Mouse (Mus musculus) spleen, embryonic (tissue): ENCODE measurements around the gene Gm42742.

ENCODE experiments used
- CTCF ChIA-PET: fragments of 350-600 bp; sonication (Branson Sonifier 250); formaldehyde crosslinking; loops from one replicate; lab custom pipeline; 2022; lab: Charles Lee

Gm42742 gene

DNA sequence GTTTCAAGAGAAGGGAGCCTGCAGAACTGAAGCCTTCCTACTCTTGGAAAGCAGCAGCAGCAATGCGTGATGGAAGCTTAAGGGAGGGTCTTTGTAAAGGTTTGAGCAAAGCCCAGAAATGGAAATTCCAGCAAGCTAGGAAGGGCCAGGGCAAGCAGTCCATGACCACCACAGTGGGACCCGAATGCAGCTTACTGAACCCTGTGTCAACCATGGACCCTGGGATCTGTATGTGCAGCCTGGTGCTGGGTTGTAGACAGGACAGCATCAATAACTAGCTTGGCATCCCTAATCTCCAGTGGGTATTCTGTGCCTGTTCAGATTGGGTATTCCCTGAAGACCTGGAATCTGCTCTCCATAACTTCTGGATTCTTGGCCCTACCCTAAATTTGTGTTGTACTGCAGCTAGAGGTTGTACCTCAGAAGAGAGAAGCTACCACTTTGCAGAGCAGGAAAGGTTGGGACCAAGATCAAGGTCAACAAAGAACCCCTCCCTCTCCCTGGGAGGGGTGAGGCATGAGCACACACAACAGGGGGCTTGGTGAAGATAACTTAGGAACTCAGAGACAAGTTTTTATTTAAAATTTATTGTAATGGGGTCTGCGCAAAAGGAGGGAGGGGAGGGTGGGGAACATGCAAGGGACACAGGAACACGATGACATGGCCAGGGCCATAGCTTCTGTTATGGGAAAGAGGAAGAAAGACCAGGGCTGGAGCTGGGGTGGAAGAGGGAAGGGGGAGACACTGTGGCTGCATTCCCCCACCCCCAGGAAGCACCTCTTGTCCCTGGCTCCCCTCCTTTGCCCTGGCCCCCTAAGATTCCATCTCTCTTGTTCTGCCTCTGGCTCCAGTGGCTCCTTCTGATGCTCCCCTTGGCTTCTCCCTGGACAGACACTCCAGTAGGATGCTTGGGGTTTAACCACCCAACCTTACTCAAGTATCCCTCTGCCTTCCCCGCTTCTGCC, 948 bp upstream of the Gm42742 start:
- CTCF ChIA-PET = interaction anchor here (0.5 to 0.6 kb wide), 2 partner anchors 14 to 137 kb away, joined by 3 to 4 read pairs; no protein-coding TSS in a partner anchor

DNA sequence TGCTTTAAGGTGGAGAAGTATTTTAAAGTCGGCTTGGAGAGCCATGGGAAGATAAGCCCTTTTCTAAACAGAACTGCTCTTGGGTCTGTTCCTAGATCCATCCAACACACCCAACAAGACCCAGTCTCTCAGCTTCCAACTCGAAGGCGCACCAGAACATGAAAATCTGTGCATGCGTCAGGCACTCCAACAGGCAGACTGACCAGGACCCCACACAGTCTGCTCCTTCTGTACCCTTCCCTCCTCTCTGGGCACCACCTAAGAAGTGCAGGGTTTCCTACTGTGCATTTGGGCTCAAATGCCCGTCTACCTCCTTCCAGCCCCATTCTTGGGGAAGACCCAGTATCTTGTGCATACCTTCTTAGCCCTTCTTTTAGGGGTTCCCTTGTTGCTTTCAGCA, 406 bp downstream of the Gm42742 start:
- CTCF ChIA-PET = interaction anchor here (0.5 kb wide), 1 partner anchor 23 kb away, joined by 6 read pairs; no protein-coding TSS in a partner anchor

DNA sequence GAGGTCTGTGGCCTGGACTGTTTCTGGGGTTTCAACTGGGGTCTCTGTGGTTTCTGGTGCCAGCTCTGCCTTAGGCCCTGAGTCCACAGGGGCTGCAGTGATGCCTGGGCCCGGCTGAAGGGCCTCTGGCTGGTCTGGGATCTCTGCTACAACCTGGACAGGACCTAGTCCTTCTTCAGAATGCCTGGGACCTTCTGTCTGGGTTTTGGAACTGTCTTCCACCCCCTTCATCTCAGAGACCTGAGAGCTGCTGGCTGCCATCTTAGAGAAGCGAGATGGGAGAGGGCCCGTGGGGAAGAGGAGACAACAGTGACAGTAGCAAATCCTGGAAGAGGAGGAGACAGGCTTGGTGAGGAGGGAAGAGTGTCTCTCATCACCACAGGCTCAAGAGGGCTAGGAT, 866 bp downstream of the Gm42742 start:
- CTCF ChIA-PET = interaction anchor here (0.5 kb wide), 1 partner anchor 23 kb away, joined by 6 read pairs; no protein-coding TSS in a partner anchor

DNA sequence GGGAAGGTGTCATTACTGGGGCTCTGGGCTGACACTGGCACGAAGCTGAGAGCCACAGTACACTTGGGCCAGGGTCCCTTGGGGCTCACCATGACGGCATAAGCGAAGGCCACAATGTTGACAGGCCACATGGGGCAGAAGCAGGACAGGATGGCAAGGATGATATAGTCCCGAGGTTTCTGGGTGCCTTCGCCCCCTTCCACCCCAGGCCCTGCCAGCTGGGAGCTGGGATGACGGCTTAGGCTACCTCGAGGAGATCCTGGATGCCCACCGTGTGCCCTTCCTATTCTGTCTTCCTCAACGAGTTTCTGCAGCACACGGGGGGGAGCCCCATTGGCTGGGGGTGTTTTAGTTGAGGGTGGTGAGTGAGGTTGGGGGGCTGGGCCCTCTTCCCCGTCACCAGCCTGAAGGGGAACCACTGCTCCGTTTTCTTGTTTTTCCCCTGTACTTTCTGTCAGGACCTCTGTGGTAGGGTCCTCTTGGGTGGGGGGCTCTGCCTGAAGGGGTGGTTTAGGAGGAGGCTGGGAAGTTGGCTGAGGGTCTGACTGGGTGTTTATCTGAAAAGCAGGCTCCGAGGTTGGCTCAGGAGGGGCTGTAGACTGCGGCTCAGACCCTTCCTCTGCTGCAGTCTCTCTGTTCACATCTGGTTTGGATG, 1.5 kb downstream of the Gm42742 start:
- CTCF ChIA-PET = no interaction called here

DNA sequence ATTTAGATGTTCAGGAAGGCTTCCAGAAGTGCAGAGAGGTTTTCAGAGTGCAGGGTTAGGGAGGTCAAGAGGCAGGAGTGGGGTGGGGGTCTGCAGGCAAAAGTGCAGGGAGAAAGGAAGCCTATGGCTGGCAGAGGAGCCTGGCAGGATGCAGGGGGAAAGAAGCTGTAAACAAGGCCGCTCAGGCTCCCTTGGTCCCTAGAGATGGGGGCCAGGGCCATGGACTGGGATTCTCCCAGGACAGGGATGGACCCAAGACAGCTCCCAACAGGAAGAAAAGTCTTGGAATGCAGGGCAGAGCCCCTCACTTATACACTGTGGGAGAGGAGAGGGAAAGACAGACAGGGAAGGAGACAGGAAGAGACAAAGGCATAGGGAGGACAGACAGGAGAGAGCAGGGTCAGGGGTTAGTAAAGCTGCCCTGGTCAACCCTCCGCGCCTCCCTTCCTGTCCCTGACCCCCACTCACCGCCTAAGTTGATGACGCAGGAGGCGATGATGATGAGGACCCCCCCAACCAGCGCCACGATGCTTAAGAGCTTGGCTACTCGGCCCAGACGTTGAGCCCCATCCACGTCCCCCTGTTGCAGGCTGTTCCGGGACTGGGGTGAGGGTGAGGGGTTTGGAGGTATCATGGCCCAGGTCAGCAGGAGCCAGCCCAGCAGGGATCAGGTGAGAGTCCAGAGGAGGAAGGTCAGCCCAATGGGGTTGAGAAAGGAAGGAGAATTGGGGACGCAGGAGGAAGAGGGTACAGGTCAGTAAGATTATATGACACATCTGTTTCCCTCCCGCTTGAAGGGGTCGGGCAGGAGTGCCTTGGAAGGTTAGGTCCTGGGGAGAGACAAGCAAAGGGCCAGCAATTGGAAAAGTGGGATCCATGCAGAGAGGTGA, 2.2 kb downstream of the Gm42742 start:
- CTCF ChIA-PET = interaction anchor here (0.5 kb wide), 1 partner anchor 229 kb away, joined by 3 read pairs; no protein-coding TSS in a partner anchor

DNA sequence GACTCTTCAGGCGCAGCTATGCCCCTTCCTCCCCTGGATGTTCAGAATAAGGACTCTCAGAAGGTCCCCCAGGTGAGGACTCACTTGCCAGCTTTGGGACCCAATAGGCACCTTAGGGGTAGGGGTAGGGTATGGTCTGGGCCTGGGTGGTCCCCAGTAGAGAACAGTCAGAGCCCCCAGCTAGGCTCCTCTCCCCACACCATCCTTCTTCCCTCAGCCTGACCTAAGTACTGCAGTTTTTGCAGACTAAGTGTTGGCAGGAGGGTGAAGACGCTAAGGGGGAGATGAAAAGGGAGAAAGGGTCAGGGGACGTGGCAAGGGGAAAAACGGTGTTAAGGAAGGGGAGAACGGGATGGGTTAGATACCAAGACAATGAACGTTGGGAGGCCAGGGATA, 2.9 kb downstream of the Gm42742 start:
- CTCF ChIA-PET = interaction anchor here (1.1 kb wide), 1 partner anchor 12 kb away, joined by 3 read pairs; no protein-coding TSS in a partner anchor

DNA sequence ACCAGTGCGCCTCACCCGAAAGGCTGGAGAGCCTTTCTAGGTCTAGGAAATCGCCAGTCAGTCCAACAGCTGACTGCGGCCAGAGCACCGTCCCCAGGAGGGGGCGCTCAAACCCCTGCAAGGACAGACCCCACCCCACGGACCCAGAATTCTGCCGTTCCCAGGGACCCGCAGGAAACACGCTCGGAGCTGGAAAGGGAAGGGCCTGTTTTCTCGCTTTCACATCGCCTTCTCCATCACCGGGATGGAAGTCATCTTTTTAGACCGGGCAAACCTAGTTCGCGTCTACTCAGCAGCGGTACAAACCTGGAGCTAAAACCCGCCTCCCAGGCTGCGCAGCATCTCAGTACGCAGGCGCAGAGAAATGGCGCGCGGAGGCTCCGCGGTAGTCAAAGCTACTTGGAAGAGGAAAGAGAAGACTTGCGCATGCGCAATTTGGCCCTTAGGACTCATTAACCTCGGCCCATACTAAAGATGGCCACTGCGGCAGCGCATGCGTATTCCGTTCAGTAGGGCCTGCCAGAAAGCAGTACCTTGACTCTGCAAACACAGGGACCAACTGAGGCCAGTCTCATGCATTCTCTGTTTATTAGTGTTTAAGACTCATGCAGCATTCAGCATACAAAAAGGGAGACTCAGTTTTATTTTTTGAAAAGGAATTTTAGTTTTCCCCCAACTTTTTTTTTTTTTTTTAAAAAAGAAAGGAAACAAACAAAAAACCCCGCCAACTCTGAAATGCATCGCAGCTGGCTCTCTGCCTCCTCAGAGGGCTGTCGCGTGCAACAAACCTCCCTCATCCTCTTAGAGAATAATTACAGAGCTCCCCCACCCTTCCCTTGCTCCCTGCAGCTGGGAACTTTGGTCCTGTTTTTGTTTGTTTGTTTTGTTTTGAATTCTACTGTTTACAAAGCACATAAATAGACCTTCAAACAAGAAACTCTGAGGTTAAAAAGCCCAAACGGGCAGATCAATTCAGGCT, 3.6 kb downstream of the Gm42742 start, which contains the start of gene Pagr1a:
Gene Pagr1a, minus strand, starts transcription at position 382 of the 979 bp plus-strand sequence.
- CTCF ChIA-PET = interaction anchor here (0.8 to 1.1 kb wide), 2 partner anchors 11 to 87 kb away, joined by 3 to 4 read pairs; no protein-coding TSS in a partner anchor

DNA sequence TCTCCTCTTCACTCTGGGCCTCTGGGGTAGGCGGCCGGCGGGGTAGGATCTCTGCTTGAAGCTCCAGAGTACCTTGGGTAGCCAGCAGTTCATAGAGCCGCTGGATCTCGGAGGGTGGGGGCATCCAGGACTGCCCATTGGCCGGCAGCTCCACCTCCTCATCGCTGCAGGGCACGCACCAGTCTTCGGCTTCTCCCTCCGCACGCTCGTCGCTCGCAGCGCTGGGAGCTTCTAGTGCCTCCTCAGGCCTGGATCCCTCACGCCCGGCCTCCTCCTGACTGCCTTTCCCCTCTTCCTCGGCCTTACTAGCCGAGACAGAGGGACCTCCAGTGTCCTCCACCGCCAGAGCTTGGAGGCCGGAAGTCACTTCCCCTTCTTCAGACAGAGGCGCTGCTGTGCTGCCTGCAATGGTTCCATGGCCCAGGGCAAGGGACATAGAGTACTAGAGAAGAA, 4.4 kb downstream of the Gm42742 start:
- CTCF ChIA-PET = interaction anchor here (0.6 to 0.8 kb wide), 2 partner anchors 87 to 203 kb away, joined by 4 to 14 read pairs; no protein-coding TSS in a partner anchor

DNA sequence TGATC, 4.6 kb downstream of the Gm42742 start, which contains the start of gene Pagr1b:
Gene Pagr1b, minus strand, starts transcription at position 4 of the 5 bp plus-strand sequence.
- CTCF ChIA-PET = interaction anchor here (0.6 to 0.8 kb wide), 2 partner anchors 88 to 203 kb away, joined by 4 to 14 read pairs; no protein-coding TSS in a partner anchor

DNA sequence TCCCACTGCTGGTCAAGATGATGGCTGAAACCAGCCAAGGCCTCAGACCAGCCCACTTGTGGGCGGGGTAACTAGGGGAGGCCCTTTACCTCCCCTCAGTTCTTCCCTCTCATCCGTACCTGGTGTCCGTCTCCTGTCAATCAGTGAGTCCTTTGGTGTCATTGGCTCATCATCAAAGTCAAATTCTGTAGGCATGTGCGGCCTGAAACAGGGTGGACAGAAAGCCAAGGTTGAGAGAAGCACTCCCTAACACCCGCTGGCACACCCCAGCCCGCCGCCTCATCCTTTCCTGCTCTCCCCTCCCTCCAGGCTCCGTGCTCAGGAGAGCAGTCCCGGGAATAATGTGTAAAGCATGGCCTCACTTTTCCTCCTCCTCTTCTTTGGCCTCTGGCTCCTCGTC, 4.8 kb downstream of the Gm42742 start:
- CTCF ChIA-PET = interaction anchor here (0.6 to 0.8 kb wide), 2 partner anchors 88 to 203 kb away, joined by 4 to 14 read pairs; no protein-coding TSS in a partner anchor

DNA sequence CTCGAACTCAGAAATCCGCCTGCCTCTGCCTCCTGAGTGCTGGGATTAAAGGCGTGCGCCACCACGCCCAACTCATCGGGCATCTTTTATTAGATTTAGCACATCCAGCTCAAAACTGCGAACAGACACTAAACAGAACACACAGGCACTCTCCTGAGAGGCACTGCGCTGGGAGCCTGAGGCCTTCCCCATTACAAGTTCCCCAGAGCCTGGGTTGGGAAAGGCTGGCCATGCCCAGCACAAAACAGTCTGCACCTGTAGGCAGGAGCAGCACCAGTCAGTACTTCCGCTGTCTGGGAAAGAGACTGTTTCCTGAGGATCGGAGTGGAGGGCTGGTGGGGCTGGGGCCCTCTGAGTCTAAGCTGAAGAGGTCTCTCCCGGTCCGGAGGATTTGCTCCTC, 5.9 kb downstream of the Gm42742 start:
- CTCF ChIA-PET = interaction anchor here (0.5 to 0.6 kb wide), 3 partner anchors 10 to 1123 kb away, joined by 3 to 12 read pairs (median 3); partner anchors contain the start of gene Maz

DNA sequence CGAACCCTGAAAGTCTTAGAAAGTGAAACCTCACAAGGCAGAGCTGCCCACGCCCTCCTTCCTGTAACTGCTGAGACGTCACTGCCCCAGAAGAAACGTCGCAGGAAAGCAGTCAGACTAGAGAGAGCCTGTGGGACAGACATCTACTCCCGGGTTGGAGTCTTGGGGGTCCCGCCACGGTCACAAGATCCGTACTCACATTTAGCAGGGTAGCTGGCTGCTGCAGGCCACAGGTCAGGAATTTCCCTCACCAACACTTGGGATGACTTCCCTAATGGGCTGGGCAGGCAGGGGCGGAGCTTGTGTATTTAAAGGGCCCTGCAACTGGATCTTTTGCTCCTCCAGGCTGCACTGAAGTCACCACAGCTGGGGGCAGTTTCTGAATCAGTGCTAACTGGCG, 6.6 kb downstream of the Gm42742 start, which contains the start of gene Mvp:
Gene Mvp, minus strand, starts transcription at position 302 of the 400 bp plus-strand sequence.
- CTCF ChIA-PET = interaction anchor here (0.5 to 0.6 kb wide), 2 partner anchors 9 to 12 kb away, joined by 3 to 12 read pairs; partner anchors contain the start of gene Maz

DNA sequence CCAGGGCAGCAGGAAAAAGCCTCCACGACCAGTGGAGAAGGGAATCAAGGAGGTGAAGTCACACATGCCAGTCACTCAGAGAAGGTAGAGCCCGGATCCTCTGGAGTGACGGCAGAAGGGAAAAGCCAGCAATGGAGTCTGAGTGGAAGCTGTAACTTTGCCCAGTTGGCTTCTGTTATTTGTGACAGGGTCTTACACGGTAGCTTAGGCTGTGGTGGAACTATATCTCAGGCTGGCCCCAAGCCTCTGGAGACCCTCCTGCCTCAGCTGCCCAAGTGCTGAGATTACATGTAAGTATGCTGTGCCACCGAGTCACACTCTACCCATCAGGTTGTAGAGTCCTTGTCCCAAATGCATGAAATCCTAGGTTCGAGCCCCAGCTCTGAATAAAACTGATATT, 7.5 kb downstream of the Gm42742 start:
- CTCF ChIA-PET = no interaction called here

DNA sequence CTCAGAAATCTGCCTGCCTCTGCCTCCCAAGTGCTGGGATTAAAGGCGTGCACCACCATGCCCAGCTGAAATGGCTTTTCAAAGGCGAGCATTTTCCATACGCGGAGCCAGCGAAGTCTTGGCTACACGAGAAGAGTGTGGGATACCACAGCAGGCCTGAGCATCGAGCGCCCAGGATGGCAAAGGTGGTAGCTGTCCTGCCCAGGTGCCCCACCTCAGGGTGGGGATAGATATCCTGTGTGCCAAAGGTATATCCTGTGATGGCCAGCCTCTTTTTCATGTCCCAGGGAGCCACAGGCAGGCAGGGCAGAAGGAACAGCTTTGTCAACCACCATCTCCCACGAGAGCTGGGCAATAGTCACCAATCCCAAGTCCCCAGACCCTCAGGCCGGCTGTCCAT, 8.1 kb downstream of the Gm42742 start:
- CTCF ChIA-PET = interaction anchor here (1.1 kb wide), 1 partner anchor 51 kb away, joined by 7 read pairs; no protein-coding TSS in a partner anchor

DNA sequence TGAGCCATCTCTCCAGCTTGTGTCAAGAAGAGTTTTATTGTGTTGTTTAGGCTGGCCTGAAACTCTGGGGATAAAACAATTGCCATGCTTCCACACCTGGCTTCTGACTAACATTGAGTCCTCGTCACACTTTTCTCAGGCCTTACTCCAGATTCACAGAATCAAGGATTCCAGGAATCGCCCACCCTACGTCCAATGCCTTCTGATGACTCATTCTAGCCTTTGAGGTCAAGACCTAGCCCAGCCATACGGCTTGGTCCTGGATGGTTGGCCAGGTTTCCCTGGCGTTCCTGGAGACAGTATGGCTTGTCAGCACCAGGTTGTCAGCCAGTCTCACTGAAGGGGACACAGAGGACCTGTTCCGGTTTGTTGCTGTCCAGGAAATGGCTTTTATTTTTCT, 8.5 kb downstream of the Gm42742 start:
- CTCF ChIA-PET = interaction anchor here (1.1 kb wide), 1 partner anchor 50 kb away, joined by 7 read pairs; no protein-coding TSS in a partner anchor

DNA sequence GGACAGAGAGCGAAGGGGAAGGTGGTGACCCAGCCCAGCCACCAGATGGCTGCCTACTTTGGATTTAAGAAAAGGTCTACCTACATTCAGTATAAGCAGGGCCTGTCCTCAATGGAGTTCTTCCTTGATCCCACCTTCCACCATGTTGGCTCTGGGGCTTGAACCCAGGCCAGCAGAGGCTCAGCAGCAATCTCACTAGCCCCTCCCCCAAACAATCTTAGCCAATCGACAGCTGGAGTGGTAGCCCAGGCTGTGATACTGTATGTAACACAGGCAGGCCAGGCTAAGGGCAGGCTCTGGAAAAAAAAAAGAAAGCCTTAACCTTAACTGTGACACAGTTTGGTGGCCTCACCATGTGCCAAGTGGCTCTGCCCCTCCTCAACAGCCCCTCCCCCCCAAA, 9.2 kb downstream of the Gm42742 start:
- CTCF ChIA-PET = interaction anchor here (0.7 to 1.1 kb wide), 2 partner anchors 15 to 50 kb away, joined by 4 to 7 read pairs; no protein-coding TSS in a partner anchor

DNA sequence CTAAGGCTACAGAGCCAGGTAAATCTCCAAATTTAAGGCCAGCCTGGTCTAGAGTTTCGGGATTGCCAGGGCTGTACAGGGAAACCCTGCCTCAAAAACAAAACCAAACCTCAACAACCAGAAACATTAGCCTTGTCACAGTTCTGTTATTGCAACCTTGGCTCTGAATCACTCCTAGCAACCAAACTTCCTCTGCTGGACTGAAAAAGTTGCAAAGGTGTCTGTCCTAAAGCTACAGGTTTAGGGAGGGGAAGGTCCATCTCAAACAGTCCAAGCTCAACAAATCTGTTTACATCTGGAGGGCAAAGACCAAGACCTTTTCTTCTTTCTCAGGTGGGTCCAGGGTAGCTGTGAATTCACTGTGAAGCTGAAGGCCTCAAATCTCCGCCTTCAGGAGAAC, 9.8 kb downstream of the Gm42742 start:
- CTCF ChIA-PET = interaction anchor here (0.7 kb wide), 1 partner anchor 15 kb away, joined by 4 read pairs; no protein-coding TSS in a partner anchor

DNA sequence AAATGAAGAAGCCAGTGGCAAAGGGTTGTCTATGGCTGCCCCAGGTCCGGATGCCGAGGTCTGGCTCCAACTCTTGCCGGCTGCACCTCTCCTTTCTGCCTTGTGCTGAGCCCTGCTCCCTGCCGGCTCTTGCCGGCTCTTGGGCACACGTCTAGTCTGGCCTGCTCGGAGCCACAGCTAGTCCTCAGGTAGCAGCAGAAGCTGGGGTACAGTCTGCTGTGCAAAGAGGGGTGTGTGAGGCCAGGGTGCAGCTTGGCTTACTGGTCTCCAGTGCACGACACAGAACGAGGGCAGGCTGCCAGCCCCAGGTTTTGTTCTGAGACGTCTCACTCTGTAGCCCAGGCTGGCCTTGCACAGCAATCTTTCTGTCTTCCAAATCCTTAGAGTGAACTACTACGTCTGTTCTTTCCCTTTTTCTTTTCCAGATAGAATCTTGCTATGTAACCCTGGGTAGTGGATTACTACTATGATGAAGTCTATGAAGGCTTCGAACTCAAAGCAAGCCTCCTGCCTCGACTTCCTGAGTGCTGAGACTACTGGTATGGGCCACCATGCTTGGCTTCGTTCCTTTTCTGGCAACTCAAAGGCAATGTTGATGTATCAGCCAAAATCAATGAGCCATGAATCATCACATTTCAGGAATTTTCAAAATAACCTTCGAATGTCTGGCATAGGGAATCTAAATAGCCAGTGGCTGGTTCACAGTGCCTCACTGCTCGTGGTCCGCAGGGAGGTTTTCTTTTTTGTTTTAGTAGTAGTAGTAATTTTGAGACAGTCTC, 11.4 kb downstream of the Gm42742 start:
- CTCF ChIA-PET = no interaction called here
